Mouse (Mus musculus): ENCODE measurements around the gene Olfr94. TPM values are rescaled to one million over a fixed set of nuclear protein-coding genes. Genes with fewer than 3 reads are reported as not detected.
"Not testable (repeated sequence)": the region's sequence is repeated elsewhere in the genome, so short reads cannot be mapped to it uniquely, and the experiment has no call there.

Olfr94 gene
- polyA plus RNA-seq (2015; fragmentation: Nextera tagmentation; extraction: Ambion mirVana), result not detected in 2 replicates

DNA sequence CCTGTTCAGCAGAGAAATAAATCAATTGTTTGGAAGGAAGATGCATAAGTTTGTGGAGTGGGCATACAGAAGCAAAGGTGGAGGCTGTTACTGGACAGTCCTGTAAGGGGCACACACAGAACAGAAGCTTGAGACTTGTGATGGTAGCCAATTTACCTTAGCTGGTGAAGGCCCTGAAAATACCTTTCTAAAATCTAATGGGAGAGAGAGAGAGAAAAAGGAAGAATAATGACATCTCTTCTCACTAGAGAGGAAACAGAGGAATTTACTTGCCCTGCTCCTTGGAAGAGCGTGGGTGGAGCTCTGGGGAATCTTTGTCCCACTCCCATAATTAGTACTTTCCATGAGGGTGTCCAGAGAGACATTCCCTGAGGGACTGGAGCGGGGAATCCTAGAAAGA, at the start of gene Olfr94:
TSS of gene Olfr94 (minus strand) at position 101 of the 400 bp plus-strand sequence.
- Histone ChIP-seq H3K27ac (ENCODE audit: low read depth) (no peak within 1 kb of the TSS), H3K4me1 (ENCODE audit: insufficient read depth) (no peaks in the 10 kb centered on the region)
- no peak for ATAC-seq

GRCm38 (mm10) chr17:37250544-37250943, 49.8 kb upstream of the Olfr94 start:
- Histone ChIP-seq H3K4me2 (ENCODE audit: low read depth, low read length) (no peak overlapping the region), H3K4me3 (ENCODE audit: low read depth, low read length) (no peak overlapping the region), H3K27ac (ENCODE audit: low read depth) (no peak overlapping the region), H3K27me3 (ENCODE audit: insufficient read depth, low read length) (no peaks in the 10 kb centered on the region), H3K4me1 (ENCODE audit: insufficient read depth) (no peaks in the 10 kb centered on the region), H3K36me3 (replicated peaks; ENCODE audit: insufficient read depth, low read length) (no peaks in the 10 kb centered on the region), H3K9ac (replicated peaks) (no peak overlapping the region), H3K9me3 (ENCODE audit: low read length) (no peaks in the 10 kb centered on the region)
- TF ChIP-seq EP300 (IDR thresholded peaks at IDR 0.05; ENCODE audit: low read depth), result no peak
- peak; percentile 74 for TF ChIP-seq CTCF (IDR thresholded peaks at IDR 0.05; ENCODE audit: low read depth)
- ATAC-seq (peak; percentile 45; the same call in 1 of the 2 replicates), DNase-seq (peak; percentile 50)
- 12% methylated on average over 1 of the region's 1 CpGs for WGBS (ENCODE audit: insufficient replicate concordance)

More for the DNA sequence above, at the start of gene Olfr94:
- Histone ChIP-seq H3K9me3 (ENCODE audit: low read length) (no peaks in the 10 kb centered on the region), H3K9ac (replicated peaks) (no peak within 1 kb of the TSS), H3K4me3 (ENCODE audit: low read depth, low read length) (no peak within 1 kb of the TSS), H3K4me2 (ENCODE audit: low read depth, low read length) (no peak within 1 kb of the TSS), H3K36me3 (replicated peaks; ENCODE audit: insufficient read depth, low read length) (no peaks in the 10 kb centered on the region), H3K27me3 (ENCODE audit: insufficient read depth, low read length) (peaks cover 27% of the 10 kb centered on the region)
- TF ChIP-seq CTCF (IDR thresholded peaks at IDR 0.05; ENCODE audit: low read depth), result no peak
- TF ChIP-seq EP300 (IDR thresholded peaks at IDR 0.05; ENCODE audit: low read depth), result no peak
- 74% methylated on average over 2 of the region's 2 CpGs for WGBS (ENCODE audit: insufficient replicate concordance)
- DNase-seq, result no peak

DNA sequence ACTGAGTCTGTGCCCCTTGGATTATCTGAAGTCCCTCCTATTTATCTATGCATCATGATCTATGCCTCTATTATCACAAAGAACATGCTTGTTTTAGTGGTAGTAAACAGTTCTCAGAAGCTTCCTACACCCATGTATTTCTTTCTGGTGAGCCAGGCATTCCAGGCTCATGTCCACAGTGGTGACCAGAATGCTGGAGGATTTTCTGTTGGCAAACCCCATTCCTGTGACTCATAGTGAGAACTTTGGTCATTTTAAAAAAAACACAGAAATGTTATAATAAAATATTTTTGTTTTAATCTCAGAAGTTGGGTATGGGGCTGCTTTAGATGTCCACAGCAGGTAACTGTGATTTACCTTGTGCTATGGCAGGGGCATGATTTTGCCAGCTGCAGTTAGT, 48.7 kb upstream of the Olfr94 start:
- Histone ChIP-seq H3K9me3 (ENCODE audit: low read length) (no peaks in the 10 kb centered on the region), H3K27ac (ENCODE audit: low read depth) (no peak overlapping the region), H3K4me1 (ENCODE audit: insufficient read depth) (no peaks in the 10 kb centered on the region), H3K9ac (replicated peaks) (no peak overlapping the region), H3K36me3 (replicated peaks; ENCODE audit: insufficient read depth, low read length) (no peaks in the 10 kb centered on the region), H3K27me3 (ENCODE audit: insufficient read depth, low read length) (no peaks in the 10 kb centered on the region), H3K4me2 (ENCODE audit: low read depth, low read length) (no peak overlapping the region), H3K4me3 (ENCODE audit: low read depth, low read length) (no peak overlapping the region)
- DNase-seq, result no peak
- TF ChIP-seq EP300 (IDR thresholded peaks at IDR 0.05; ENCODE audit: low read depth) (no peak), CTCF (IDR thresholded peaks at IDR 0.05; ENCODE audit: low read depth) (no peak)
- no peak for ATAC-seq

DNA sequence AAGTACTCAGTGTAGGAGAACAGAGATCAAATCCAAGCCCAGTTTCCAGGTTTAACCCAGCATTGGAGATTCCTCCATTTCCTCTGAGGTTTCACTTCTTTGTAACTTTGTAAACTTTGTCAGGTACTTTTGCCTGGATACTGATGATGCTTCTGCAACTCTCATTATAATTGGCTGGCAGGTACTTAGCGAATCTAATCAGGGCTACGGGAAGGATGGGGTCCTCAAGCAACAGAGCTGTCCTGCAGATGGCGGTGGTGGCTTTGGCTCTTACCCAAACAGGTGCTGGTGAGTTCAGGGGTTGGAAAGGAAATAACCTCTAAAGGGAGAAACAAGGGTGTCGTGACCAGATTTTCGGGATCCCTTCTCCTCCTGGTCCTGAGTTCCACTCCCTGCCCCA, 45.9 kb upstream of the Olfr94 start:
- peak; percentile 21 for DNase-seq
- WGBS (ENCODE audit: insufficient replicate concordance), result 27% methylated on average over 5 of the region's 5 CpGs
- TF ChIP-seq EP300 (IDR thresholded peaks at IDR 0.05; ENCODE audit: low read depth) (no peak), CTCF (IDR thresholded peaks at IDR 0.05; ENCODE audit: low read depth) (no peak)

DNA sequence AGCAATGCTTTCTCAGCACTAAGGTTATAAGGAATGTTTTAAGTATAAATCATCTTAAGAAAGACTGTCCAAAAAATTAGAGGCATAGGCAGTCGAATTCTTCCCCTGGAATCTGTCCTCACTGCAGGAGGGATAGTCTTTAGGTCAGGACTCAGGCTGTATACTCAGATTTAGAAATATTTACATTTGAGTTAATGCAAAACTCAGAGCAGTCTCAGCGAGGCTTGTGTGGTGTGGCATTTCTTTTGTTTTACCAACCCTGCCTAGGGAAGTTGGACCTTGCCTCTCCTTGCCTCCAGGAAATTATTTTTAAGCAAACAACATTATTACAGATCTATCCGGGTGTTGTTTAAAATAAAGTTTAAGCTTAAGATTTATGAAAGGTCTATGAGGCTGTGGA, 41.4 kb upstream of the Olfr94 start:
- 31% methylated on average over 3 of the region's 3 CpGs for WGBS (ENCODE audit: insufficient replicate concordance)
- ATAC-seq, result no peak
- no peaks in the 10 kb centered on the region for H3K27me3 ChIP-seq (ENCODE audit: insufficient read depth, low read length)

More for the DNA sequence above, 45.9 kb upstream of the Olfr94 start:
- no peak overlapping the region for H3K27ac ChIP-seq (ENCODE audit: low read depth)
- H3K4me3 ChIP-seq (ENCODE audit: low read depth, low read length), result no peak overlapping the region
- no peaks in the 10 kb centered on the region for H3K36me3 ChIP-seq (replicated peaks; ENCODE audit: insufficient read depth, low read length)
- H3K4me2 ChIP-seq (ENCODE audit: low read depth, low read length), result no peak overlapping the region
- no peaks in the 10 kb centered on the region for H3K9me3 ChIP-seq (ENCODE audit: low read length)
- no peaks in the 10 kb centered on the region for H3K27me3 ChIP-seq (ENCODE audit: insufficient read depth, low read length)
- 0 out of 2 replicates have a peak, but pooled peaks have one; percentile 41 for ATAC-seq
- H3K9ac ChIP-seq (replicated peaks), result no peak overlapping the region
- no peaks in the 10 kb centered on the region for H3K4me1 ChIP-seq (ENCODE audit: insufficient read depth)

GRCm38 (mm10) chr17:37237230-37237629, 36.4 kb upstream of the Olfr94 start, which contains the start of gene Olfr97:
Gene Olfr97, minus strand, starts transcription at chr17:37237330.
- not testable (repeated sequence) for H3K4me1 ChIP-seq (ENCODE audit: insufficient read depth); H3K36me3 ChIP-seq (replicated peaks; ENCODE audit: insufficient read depth, low read length); H3K4me2 ChIP-seq (ENCODE audit: low read depth, low read length); H3K27ac ChIP-seq (ENCODE audit: low read depth); H3K27me3 ChIP-seq (ENCODE audit: insufficient read depth, low read length); H3K9me3 ChIP-seq (ENCODE audit: low read length); H3K9ac ChIP-seq (replicated peaks); DNase-seq; H3K4me3 ChIP-seq (ENCODE audit: low read depth, low read length); ATAC-seq
- 76% methylated on average over 2 of the region's 2 CpGs for WGBS (ENCODE audit: insufficient replicate concordance)

More for the DNA sequence above, 41.4 kb upstream of the Olfr94 start:
- H3K4me1 ChIP-seq (ENCODE audit: insufficient read depth), result no peaks in the 10 kb centered on the region
- H3K4me2 ChIP-seq (ENCODE audit: low read depth, low read length), result no peak overlapping the region
- no peak overlapping the region for H3K27ac ChIP-seq (ENCODE audit: low read depth)
- peaks cover 3% of the 10 kb centered on the region; the same call in 1 of the 2 replicates for H3K9me3 ChIP-seq (ENCODE audit: low read length)
- H3K4me3 ChIP-seq (ENCODE audit: low read depth, low read length), result no peak overlapping the region
- TF ChIP-seq CTCF (IDR thresholded peaks at IDR 0.05; ENCODE audit: low read depth), result no peak
- TF ChIP-seq EP300 (IDR thresholded peaks at IDR 0.05; ENCODE audit: low read depth), result no peak
- H3K36me3 ChIP-seq (replicated peaks; ENCODE audit: insufficient read depth, low read length), result no peaks in the 10 kb centered on the region
- H3K9ac ChIP-seq (replicated peaks), result no peak overlapping the region
- no peak for DNase-seq

GRCm38 (mm10) chr17:37221879-37222278, 21.1 kb upstream of the Olfr94 start:
- Histone ChIP-seq H3K27ac (ENCODE audit: low read depth) (no peak overlapping the region), H3K27me3 (ENCODE audit: insufficient read depth, low read length) (no peaks in the 10 kb centered on the region), H3K4me3 (ENCODE audit: low read depth, low read length) (no peak overlapping the region), H3K9ac (replicated peaks) (no peak overlapping the region), H3K9me3 (ENCODE audit: low read length) (no peaks in the 10 kb centered on the region), H3K4me1 (ENCODE audit: insufficient read depth) (no peaks in the 10 kb centered on the region), H3K4me2 (ENCODE audit: low read depth, low read length) (no peak overlapping the region), H3K36me3 (replicated peaks; ENCODE audit: insufficient read depth, low read length) (no peaks in the 10 kb centered on the region)
- no peak for ATAC-seq
- TF ChIP-seq CTCF (IDR thresholded peaks at IDR 0.05; ENCODE audit: low read depth) (peak; percentile 51), EP300 (IDR thresholded peaks at IDR 0.05; ENCODE audit: low read depth) (no peak)
- no peak for DNase-seq
- WGBS (ENCODE audit: insufficient replicate concordance), result 24% methylated on average over 1 of the region's 1 CpGs

All from liver, postnatal 0 days (tissue).